In the genomic region with DNA sequence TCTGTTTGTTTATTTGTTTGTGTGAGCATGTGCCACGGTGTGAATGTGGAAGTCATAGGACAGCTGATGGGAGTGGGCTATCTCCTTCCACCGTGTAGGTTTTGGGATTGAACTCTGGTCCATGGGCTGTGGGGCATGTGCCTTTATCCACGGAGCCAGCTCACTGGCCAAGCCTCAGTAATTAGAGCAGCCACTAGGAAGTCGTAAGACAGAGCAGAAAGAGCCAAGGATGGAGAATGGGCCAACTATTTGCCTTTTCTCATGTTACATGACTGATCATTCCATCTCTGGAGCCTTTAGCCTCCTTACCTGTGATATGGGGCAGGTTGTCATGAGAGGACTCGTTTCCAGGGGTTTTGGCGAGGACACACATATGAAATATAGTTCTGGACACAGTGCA, we compare ENCODE assay signal across 14 mouse cellular contexts. TPM values are rescaled to one million over a fixed set of nuclear protein-coding genes. Genes with fewer than 3 reads are reported as not detected.
A peak's percentile ranks its signal among the peaks of the same experiment; 100 is the strongest.
DNase-seq lines count a peak whose midpoint lies in the region; ATAC-seq lines count a peak whose summit lies in the region.
"Had no signal": no experiment of that assay in that cellular context is flagged by ENCODE, and none has a peak within 500 bp of the region (broad histone marks: within the 10 kb centered on the region; RNA-seq: fewer than 3 reads in every experiment).

No protein-coding gene starts in this region.

- peak overlapping the region; percentile 62 for H3K4me2 ChIP-seq in hindbrain, embryonic 12.5 days (replicated peaks)
- H3K4me2 ChIP-seq in midbrain, embryonic 14.5 days (ENCODE audit: low read length): peak overlapping the region; percentile 95
- H3K4me2 ChIP-seq: embryonic facial prominence, embryonic 15.5 days had no signal

- no peak for ATAC-seq in hindbrain, embryonic 12.5 days (ENCODE audit: low FRiP score)
- no peak for ATAC-seq in midbrain, embryonic 14.5 days (ENCODE audit: low FRiP score, low TSS enrichment)
- ATAC-seq: Patski had no signal

- H3K27me3 ChIP-seq in hindbrain, embryonic 12.5 days: peaks cover 34% of the 10 kb centered on the region
- no peaks in the 10 kb centered on the region; the same call in 1 of the 2 replicates for H3K27me3 ChIP-seq in midbrain, embryonic 14.5 days (ENCODE audit: control insufficient read depth, insufficient read depth, low read length)
- H3K27me3 ChIP-seq in heart, embryonic 10.5 days (ENCODE audit: insufficient read depth, poor library complexity, severe bottlenecking): peaks cover 78% of the 10 kb centered on the region

- H3K36me3 ChIP-seq in hindbrain, embryonic 12.5 days: peaks cover 14% of the 10 kb centered on the region
- peaks cover 30% of the 10 kb centered on the region for H3K36me3 ChIP-seq in midbrain, embryonic 14.5 days (ENCODE audit: control insufficient read depth, insufficient read depth, low read length)
- no peaks in the 10 kb centered on the region for H3K36me3 ChIP-seq in heart, embryonic 10.5 days
- H3K36me3 ChIP-seq: embryonic facial prominence, embryonic 15.5 days; heart, embryonic 13.5 days had no signal

- peak overlapping the region; percentile 95; the same call in 1 of the 2 replicates for H3K27ac ChIP-seq in hindbrain, embryonic 12.5 days
- no peak overlapping the region for H3K27ac ChIP-seq in midbrain, embryonic 14.5 days (replicated peaks; ENCODE audit: low read depth, low read length)
- no peak overlapping the region for H3K27ac ChIP-seq in heart, embryonic 10.5 days
- H3K27ac ChIP-seq: embryonic facial prominence, embryonic 15.5 days; heart, embryonic 13.5 days; liver, embryonic 14.5 days; stomach, postnatal 0 days had no signal

- DNase-seq in cerebellum, adult 11-12 months: peak; percentile 49
- DNase-seq in cerebellum, adult 8-10 months: no peak
- DNase-seq in cerebellum, postnatal 25 days: peak; percentile 44 to 54
- DNase-seq in midbrain, embryonic 14.5 days: no peak
- no peak for DNase-seq in kidney, postnatal 36 days
- DNase-seq in spleen, adult 18-20 months: no peak
- no peak for DNase-seq in heart, embryonic 10.5 days (ENCODE audit: low spot score)
- DNase-seq: left cerebral cortex, postnatal 4 days had no signal

- H3K9ac ChIP-seq in hindbrain, embryonic 12.5 days: peak overlapping the region; percentile 87
- H3K9ac ChIP-seq in midbrain, embryonic 14.5 days (replicated peaks; ENCODE audit: low read length): peak overlapping the region; percentile 93; the same call in 1 of the 2 replicates
- H3K9ac ChIP-seq: embryonic facial prominence, embryonic 15.5 days; heart, embryonic 13.5 days; liver, embryonic 14.5 days had no signal

- H3K4me1 ChIP-seq in hindbrain, embryonic 12.5 days: peaks cover 80% of the 10 kb centered on the region
- peaks cover 58% of the 10 kb centered on the region for H3K4me1 ChIP-seq in midbrain, embryonic 14.5 days (ENCODE audit: control insufficient read depth, insufficient read depth, low read length)
- peaks cover 46% of the 10 kb centered on the region for H3K4me1 ChIP-seq in heart, embryonic 10.5 days

- H3K4me3 ChIP-seq in hindbrain, embryonic 12.5 days: peak overlapping the region; percentile 76
- peak overlapping the region; percentile 89; the same call in 1 of the 2 replicates for H3K4me3 ChIP-seq in midbrain, embryonic 14.5 days (replicated peaks; ENCODE audit: low read depth, low read length)
- no peak overlapping the region for H3K4me3 ChIP-seq in heart, embryonic 10.5 days
- H3K4me3 ChIP-seq: embryonic facial prominence, embryonic 15.5 days; heart, embryonic 13.5 days had no signal

- no peaks in the 10 kb centered on the region for H3K9me3 ChIP-seq in hindbrain, embryonic 12.5 days (replicated peaks)
- no peaks in the 10 kb centered on the region for H3K9me3 ChIP-seq in midbrain, embryonic 14.5 days (ENCODE audit: control insufficient read depth, low read length)
- H3K9me3 ChIP-seq in heart, embryonic 10.5 days: no peaks in the 10 kb centered on the region
- H3K9me3 ChIP-seq: embryonic facial prominence, embryonic 15.5 days; heart, embryonic 13.5 days had no signal

- WGBS in hindbrain, embryonic 12.5 days: 65% methylated on average over 6 of the region's 6 CpGs
- 60% methylated on average over 6 of the region's 6 CpGs for WGBS in midbrain, embryonic 14.5 days
- 67% methylated on average over 6 of the region's 6 CpGs for WGBS in heart, embryonic 10.5 days

RNA-seq across cellular contexts. Expression of a gene that starts 3.1 kb away (rescaled TPM):
- 125 and 140 TPM in 2 replicates for polyA plus RNA-seq in hindbrain, embryonic 12.5 days (2016; fragmentation: Nextera tagmentation; extraction: Ambion mirVana)
- 113 and 165 TPM in 2 replicates for polyA plus RNA-seq in midbrain, embryonic 14.5 days (2014; fragmentation: Nextera tagmentation; extraction: Ambion mirVana)
- 0.74 and 1.8 TPM in 2 replicates for polyA plus RNA-seq in heart, embryonic 10.5 days (2016; fragmentation: Nextera tagmentation; extraction: Ambion mirVana)

RNA-seq across cellular contexts. Expression of a gene that starts 11.5 kb away (rescaled TPM):
- polyA plus RNA-seq in hindbrain, embryonic 12.5 days (2016; fragmentation: Nextera tagmentation; extraction: Ambion mirVana): 148 and 157 TPM in 2 replicates
- polyA plus RNA-seq in midbrain, embryonic 14.5 days (2014; fragmentation: Nextera tagmentation; extraction: Ambion mirVana): 132 and 144 TPM in 2 replicates
- 313 and 314 TPM in 2 replicates for polyA plus RNA-seq in heart, embryonic 10.5 days (2016; fragmentation: Nextera tagmentation; extraction: Ambion mirVana)

RNA-seq across cellular contexts. Expression of a gene that starts 30.3 kb away (rescaled TPM):
- polyA plus RNA-seq in hindbrain, embryonic 12.5 days (2016; fragmentation: Nextera tagmentation; extraction: Ambion mirVana): 30.8 and 33.5 TPM in 2 replicates
- polyA plus RNA-seq in midbrain, embryonic 14.5 days (2014; fragmentation: Nextera tagmentation; extraction: Ambion mirVana): 0.51 and 2.3 TPM in 2 replicates
- 88.9 and 128 TPM in 2 replicates for polyA plus RNA-seq in heart, embryonic 10.5 days (2016; fragmentation: Nextera tagmentation; extraction: Ambion mirVana)
- polyA plus RNA-seq: Patski had no signal

RNA-seq across cellular contexts. Expression of a gene that starts 33.9 kb away (rescaled TPM):
- 96.9 and 101 TPM in 2 replicates for polyA plus RNA-seq in hindbrain, embryonic 12.5 days (2016; fragmentation: Nextera tagmentation; extraction: Ambion mirVana)
- 33.1 and 45.5 TPM in 2 replicates for polyA plus RNA-seq in midbrain, embryonic 14.5 days (2014; fragmentation: Nextera tagmentation; extraction: Ambion mirVana)
- 109 and 151 TPM in 2 replicates for polyA plus RNA-seq in heart, embryonic 10.5 days (2016; fragmentation: Nextera tagmentation; extraction: Ambion mirVana)

RNA-seq across cellular contexts. Expression of a gene that starts 51.2 kb away (rescaled TPM):
- 21.5 and 22.8 TPM in 2 replicates for polyA plus RNA-seq in hindbrain, embryonic 12.5 days (2016; fragmentation: Nextera tagmentation; extraction: Ambion mirVana)
- 28.6 and 50.4 TPM in 2 replicates for polyA plus RNA-seq in midbrain, embryonic 14.5 days (2014; fragmentation: Nextera tagmentation; extraction: Ambion mirVana)
- 1.7 and 3.6 TPM in 2 replicates for polyA plus RNA-seq in heart, embryonic 10.5 days (2016; fragmentation: Nextera tagmentation; extraction: Ambion mirVana)

Comparison
In these comparisons a context has a peak if more than half of its experiments do, and no peak if none do; other contexts are left out.
1. DNase-seq: peak in cerebellum, adult 11-12 months (single experiment) and cerebellum, postnatal 25 days (2 of 2); none in cerebellum, adult 8-10 months (single experiment), midbrain, embryonic 14.5 days (single experiment), kidney, postnatal 36 days (0 of 2), spleen, adult 18-20 months (0 of 2) and heart, embryonic 10.5 days (single experiment).
2. RNA of a gene that starts 3.1 kb away (polyA plus RNA-seq): 125 to 140 TPM in hindbrain, embryonic 12.5 days and 113 to 165 TPM in midbrain, embryonic 14.5 days; 0.74 to 1.8 TPM in heart, embryonic 10.5 days; every median in the first group is over 10 times any median in the second.